Mouse (Mus musculus) CH12.LX (cell line): ENCODE measurements around the gene Gm20388. TPM values are rescaled to one million over a fixed set of nuclear protein-coding genes. Genes with fewer than 3 reads are reported as not detected.

ENCODE experiments used
- DNase-seq: peaks from one replicate; pipeline ENCODE4 v3.0.0-alpha.2; 2013; ENCODE audit errors: extremely low read depth
- H3K27ac ChIP-seq: 2 replicates; pipeline ENCODE4 v1.5.1; 2012; ENCODE audit warnings: low read depth, mild to moderate bottlenecking, control low read depth, moderate library complexity; ENCODE audit not compliant: insufficient read depth
- H3K27me3 ChIP-seq: replicated peaks from 2 replicates; pipeline ENCODE3; 2012; ENCODE audit warnings: inconsistent platforms
- H3K36me3 ChIP-seq, 2 experiments: replicated peaks in 1 of 2; 2 replicates each; pipeline versions ENCODE3 to v1.6.1; 2012; ENCODE audit warnings: inconsistent platforms in 1 of 2, low read length in 1 of 2, mild to moderate bottlenecking in 1 of 2, mixed read lengths in 1 of 2, moderate library complexity in 1 of 2; ENCODE audit not compliant: control insufficient read depth in 1 of 2, insufficient read depth in 1 of 2
- H3K4me1 ChIP-seq, 2 experiments: 2 replicates each; pipeline ENCODE4 v1.6.1; 2012; ENCODE audit warnings: inconsistent platforms in 1 of 2, moderate library complexity in 1 of 2; ENCODE audit not compliant: insufficient read depth in 2 of 2, control insufficient read depth in 1 of 2
- H3K4me2 ChIP-seq: 2 replicates; pipeline ENCODE4 v1.6.1; 2012; ENCODE audit warnings: low read depth, mild to moderate bottlenecking, control low read depth; ENCODE audit not compliant: poor library complexity, insufficient read depth, severe bottlenecking
- H3K4me3 ChIP-seq, 3 experiments: fragments of 150-350 bp in 1 of 3; sonication (generic) in 1 of 3; replicated peaks in 1 of 3; 2 replicates each; pipeline versions ENCODE3 to v1.5.1; 2011 to 2012; ENCODE audit warnings: low read depth in 2 of 3, low read length in 2 of 3, mild to moderate bottlenecking in 2 of 3, moderate library complexity in 2 of 3, control low read depth in 1 of 3, improper control_type of control experiment in 1 of 3, inconsistent platforms in 1 of 3, mixed read lengths in 1 of 3; ENCODE audit not compliant: poor library complexity in 1 of 3
- H3K79me2 ChIP-seq: replicated peaks from 2 replicates; pipeline ENCODE4 v1.6.1; 2012; ENCODE audit warnings: mild to moderate bottlenecking, moderate library complexity; ENCODE audit not compliant: control insufficient read depth, poor library complexity, insufficient read depth, severe bottlenecking; ENCODE audit errors: extremely low read depth
- H3K9ac ChIP-seq: 2 replicates; pipeline ENCODE4 v1.6.1; 2012; ENCODE audit warnings: low read depth, mild to moderate bottlenecking, control low read depth, moderate library complexity; ENCODE audit not compliant: insufficient read depth
- H3K9me3 ChIP-seq: replicated peaks from 2 replicates; pipeline ENCODE3; 2012; ENCODE audit warnings: low read length, inconsistent platforms, mixed read lengths
- BHLHE40 ChIP-seq: IDR thresholded peaks from 2 replicates; pipeline ENCODE4 v1.6.1; 2011; ENCODE audit warnings: mild to moderate bottlenecking, low read depth, low read length, improper control_type of control experiment
- ELF1 ChIP-seq: IDR thresholded peaks from 2 replicates; pipeline ENCODE4 v1.6.1; 2014; ENCODE audit warnings: low read depth, mild to moderate bottlenecking, inconsistent platforms, low read length, improper control_type of control experiment
- EP300 ChIP-seq: IDR thresholded peaks from 2 replicates; pipeline ENCODE4 v1.6.1; 2011; ENCODE audit warnings: low read length, improper control_type of control experiment
- ETS1 ChIP-seq: conservative IDR thresholded peaks from 2 replicates; pipeline ENCODE4 v1.6.1; 2012; ENCODE audit warnings: low read depth, mild to moderate bottlenecking, inconsistent platforms, low read length, improper control_type of control experiment, moderate library complexity
- GABPA ChIP-seq: IDR thresholded peaks from 2 replicates; pipeline ENCODE4 v1.6.1; 2012; ENCODE audit warnings: low read depth, low read length, improper control_type of control experiment, inconsistent platforms; ENCODE audit not compliant: insufficient replicate concordance
- IRF4 ChIP-seq: IDR thresholded peaks from 2 replicates; pipeline ENCODE4 v1.6.1; 2014; ENCODE audit warnings: low read depth, mild to moderate bottlenecking, inconsistent platforms, low read length, improper control_type of control experiment
- MAFK ChIP-seq: IDR thresholded peaks from 2 replicates; pipeline ENCODE4 v1.6.1; 2011; ENCODE audit warnings: low read length, improper control_type of control experiment; ENCODE audit not compliant: insufficient replicate concordance
- MAX ChIP-seq: IDR thresholded peaks from 2 replicates; pipeline ENCODE4 v1.6.1; 2011; ENCODE audit warnings: low read length, improper control_type of control experiment
- MAZ ChIP-seq: IDR thresholded peaks from 2 replicates; pipeline ENCODE4 v1.6.1; 2012; ENCODE audit warnings: low read depth, mild to moderate bottlenecking, inconsistent platforms, low read length, improper control_type of control experiment, moderate library complexity
- MEF2A ChIP-seq: IDR thresholded peaks from 2 replicates; pipeline ENCODE4 v1.6.1; 2014; ENCODE audit warnings: low read depth, mild to moderate bottlenecking, inconsistent platforms, low read length, improper control_type of control experiment, borderline replicate concordance
- MYC ChIP-seq: IDR thresholded peaks from 2 replicates; pipeline ENCODE4 v1.6.1; 2011; ENCODE audit warnings: low read depth, mild to moderate bottlenecking, improper control_type of control experiment, low read length
- NELFE ChIP-seq: IDR thresholded peaks from 2 replicates; pipeline ENCODE4 v1.6.1; 2011; ENCODE audit warnings: low read depth, low read length, improper control_type of control experiment
- POLR2A ChIP-seq: IDR thresholded peaks from 2 replicates; pipeline ENCODE4 v1.6.1; 2011; ENCODE audit warnings: low read depth, mild to moderate bottlenecking, improper control_type of control experiment, low read length
- POLR2AphosphoS2 ChIP-seq: IDR thresholded peaks from 2 replicates; pipeline ENCODE4 v1.6.1; 2011; ENCODE audit warnings: low read depth, low read length, improper control_type of control experiment
- RCOR1 ChIP-seq: conservative IDR thresholded peaks from 2 replicates; pipeline ENCODE4 v1.6.1; 2012; ENCODE audit warnings: low read depth, mild to moderate bottlenecking, inconsistent platforms, low read length, improper control_type of control experiment
- SIN3A ChIP-seq: IDR thresholded peaks from 2 replicates; pipeline ENCODE4 v1.6.1; 2012; ENCODE audit warnings: low read length, improper control_type of control experiment, inconsistent platforms
- SMC3 ChIP-seq: IDR thresholded peaks from 2 replicates; pipeline ENCODE4 v1.6.1; 2011; ENCODE audit warnings: low read depth, low read length, improper control_type of control experiment
- TCF12 ChIP-seq: IDR thresholded peaks from 2 replicates; pipeline ENCODE4 v1.6.1; 2014; ENCODE audit warnings: low read depth, mild to moderate bottlenecking, inconsistent platforms, low read length, improper control_type of control experiment
- USF1 ChIP-seq: IDR thresholded peaks from 2 replicates; pipeline ENCODE4 v1.6.1; 2014; ENCODE audit warnings: low read depth, mild to moderate bottlenecking, inconsistent platforms, low read length, improper control_type of control experiment
- ZKSCAN1 ChIP-seq: IDR thresholded peaks from 2 replicates; pipeline ENCODE4 v1.6.1; 2012; ENCODE audit warnings: low read depth, inconsistent platforms, low read length, improper control_type of control experiment, borderline replicate concordance
- ZMIZ1 ChIP-seq: IDR thresholded peaks from 2 replicates; pipeline ENCODE4 v1.6.1; 2012; ENCODE audit warnings: low read depth, mild to moderate bottlenecking, inconsistent platforms, low read length, improper control_type of control experiment
- dilution Hi-C: fragments of 300-500 bp; cut with MboI; formaldehyde crosslinking; loops from 2 replicates; pipeline ENCODE4 v1.14.3; 2020; ENCODE audit warnings: low sequenced_read_pairs; ENCODE audit not compliant: extremely low pct_unique_long_range_greater_than_20kb, extremely low pct_ligation_motif_present
- in situ Hi-C: fragments of 300-500 bp; cut with MboI; formaldehyde crosslinking; loops from 3 replicates; pipeline ENCODE4 v1.14.3; 2019; ENCODE audit warnings: low sequenced_read_pairs, low pct_ligation_motif_present, low pct_unique_long_range_greater_than_20kb, mixed read lengths
- polyA plus RNA-seq: library from polyadenylated mRNA; unstranded; fragments of >175 nt; gene quantifications from 2 replicates; pipeline ENCODE4 v1.2.1, GENCODE M21; 2012; ENCODE audit warnings: low read depth; ENCODE audit not compliant: insufficient read length
- total RNA-seq, 2 experiments: library from RNA; depleted of rRNA; stranded (reverse); fragments of 300-350 nt in 1 of 2; fragments of >200 nt in 1 of 2; gene quantifications; 2 replicates each; pipeline ENCODE4 v1.2.3; 2012 to 2014

The Gm20388 gene
- total and polyA plus RNA-seq, 3 experiments = 14.8 to 26.3 (median 22.2) TPM

GRCm38 (mm10) chr8:120030447-120030846 is 119.8 kb downstream of the Gm20388 start:
- Histone ChIP-seq H3K4me1 (peaks cover 3 to 5% of the 10 kb centered on the region in 2 experiments; a peak in 1 of 4 replicates), H3K9me3 (no peaks in the 10 kb centered on the region), H3K36me3 (no peaks in the 10 kb centered on the region), H3K4me3 (no peak overlapping the region), H3K4me2 (no peak overlapping the region), H3K27ac (no peak overlapping the region), H3K9ac (no peak overlapping the region), H3K27me3 (peaks cover 39% of the 10 kb centered on the region), H3K79me2 (no peaks in the 10 kb centered on the region)
- in situ Hi-C loops (no loop called here), dilution Hi-C loops (no loop called here)
- TF ChIP-seq SMC3 (no peak), MEF2A (no peak), USF1 (no peak), POLR2AphosphoS2 (no peak), RCOR1 (no peak), ELF1 (no peak)
- no peak for DNase-seq

DNA sequence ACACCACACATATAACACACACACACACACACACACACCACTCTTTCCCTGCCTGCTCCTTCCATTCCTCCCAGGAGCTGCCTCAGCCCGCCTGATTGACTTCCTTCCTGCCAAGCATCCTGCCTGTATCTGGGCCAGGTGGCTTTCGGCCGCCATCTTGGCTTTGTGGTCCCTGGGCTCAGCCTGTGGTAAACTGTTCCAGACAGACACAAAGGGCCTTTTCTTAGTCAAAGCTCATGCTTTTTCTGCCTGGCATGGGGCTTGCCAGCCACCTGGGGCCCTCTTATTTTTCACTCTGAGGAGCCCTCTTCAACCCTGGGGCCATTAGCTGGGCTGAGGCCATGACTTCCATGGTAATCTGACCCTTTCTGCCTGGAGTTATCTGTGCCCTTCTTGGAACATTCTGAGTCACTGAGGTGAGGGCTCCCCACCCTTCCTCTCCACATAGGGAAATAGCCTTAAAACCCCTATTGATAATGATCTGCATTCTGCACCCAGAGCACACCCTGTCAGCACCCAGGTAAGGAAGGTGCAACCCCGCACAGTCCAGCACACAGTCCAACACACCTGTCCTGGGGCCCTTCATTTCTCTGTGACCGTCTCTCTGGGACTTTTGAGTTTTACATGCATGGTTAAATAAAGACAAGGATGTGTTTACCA is 122.0 kb downstream of the Gm20388 start:
- TF ChIP-seq NELFE (no peak), MAZ (no peak), SIN3A (no peak), TCF12 (no peak), SMC3 (no peak), BHLHE40 (no peak), ELF1 (no peak), ETS1 (no peak), GABPA (no peak), ZKSCAN1 (no peak), MAFK (no peak), POLR2A (no peak), MAX (no peak), MYC (no peak), ZMIZ1 (no peak), EP300 (no peak), RCOR1 (no peak), IRF4 (no peak)
- no peaks in the 10 kb centered on the region for H3K9me3 ChIP-seq
- peaks cover 3 to 5% of the 10 kb centered on the region in 2 experiments; a peak in 1 of 4 replicates for H3K4me1 ChIP-seq
- in situ Hi-C loops = no loop called here
- H3K4me3 ChIP-seq = no peak overlapping the region
- H3K27me3 ChIP-seq = peaks cover 41% of the 10 kb centered on the region
- H3K27ac ChIP-seq = no peak overlapping the region
- H3K4me2 ChIP-seq = no peak overlapping the region
- H3K9ac ChIP-seq = no peak overlapping the region
- H3K36me3 ChIP-seq = no peaks in the 10 kb centered on the region
- no peaks in the 10 kb centered on the region for H3K79me2 ChIP-seq
- dilution Hi-C loops = no loop called here
- no peak for DNase-seq
